Mouse (Mus musculus): ENCODE data around the gene Agt. TPM values are rescaled to one million over a fixed set of nuclear protein-coding genes. Genes with fewer than 3 reads are reported as not detected.

Agt gene
- 10 to 100 TPM; 13.2 to 14.8 TPM for total RNA-seq (2021)
- long read RNA-seq, experiment 1, transcript Agt-201 (5 exons, 1,891 nt) = major isoform, 16 of 23 reads
- long read RNA-seq, experiment 1, partial matches to known transcripts = 4 of 23 reads
- long read RNA-seq, experiment 1, other reads (novel, unspliced or antisense) = 3 of 23 reads
- long read RNA-seq, experiment 2, transcript Agt-201 (5 exons, 1,891 nt) = major isoform, 10 of 11 reads
- long read RNA-seq, experiment 2, partial matches to known transcripts = 0 of 11 reads
- long read RNA-seq, experiment 2, other reads (novel, unspliced or antisense) = 1 of 11 reads

DNA sequence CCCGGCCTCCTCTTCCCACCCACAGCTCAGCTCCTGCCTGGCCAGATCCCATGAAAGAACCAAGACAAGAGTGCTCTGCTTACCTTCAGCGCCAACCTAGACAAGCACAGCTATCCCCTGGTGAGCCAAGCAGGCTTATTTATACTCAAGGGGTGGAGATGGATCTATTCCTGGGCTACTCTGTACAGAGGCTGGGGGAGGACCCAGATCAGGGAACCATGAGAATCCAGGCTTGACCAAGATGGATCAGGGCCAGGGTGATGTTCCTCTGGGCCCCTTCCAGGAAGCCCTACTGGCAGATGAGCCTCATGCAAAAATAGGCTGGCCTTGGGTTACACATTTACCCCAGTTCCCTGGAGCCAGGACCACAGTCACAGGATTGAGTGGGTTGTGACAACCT is at the start of gene Agt:
Gene Agt (minus strand): TSS at position 114 of the 400 bp plus-strand sequence.
- peak; percentile 29 to 56 for DNase-seq (ENCODE audit: low spot score in 2 of 2)

DNA sequence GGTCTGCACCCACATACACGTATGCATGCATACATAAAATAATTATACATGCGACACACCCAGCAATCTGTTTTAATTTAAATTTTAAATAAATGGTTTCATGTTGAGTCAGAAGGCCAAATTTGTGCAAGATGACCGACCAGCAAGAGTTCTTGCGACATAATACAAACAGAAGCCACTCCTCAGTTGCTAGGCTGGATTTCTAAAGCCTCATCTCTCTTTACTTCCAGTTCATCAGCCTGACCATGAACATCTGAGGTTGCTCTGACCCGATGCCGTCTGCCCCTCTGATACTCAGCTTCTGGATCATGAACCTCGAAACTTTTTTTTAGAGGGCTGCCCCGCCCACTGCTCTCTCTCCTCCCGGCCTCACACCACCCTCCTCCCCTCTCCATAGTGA is 48.7 kb upstream of the Agt start:
- no peak for DNase-seq (ENCODE audit: low spot score in 2 of 2)

DNA sequence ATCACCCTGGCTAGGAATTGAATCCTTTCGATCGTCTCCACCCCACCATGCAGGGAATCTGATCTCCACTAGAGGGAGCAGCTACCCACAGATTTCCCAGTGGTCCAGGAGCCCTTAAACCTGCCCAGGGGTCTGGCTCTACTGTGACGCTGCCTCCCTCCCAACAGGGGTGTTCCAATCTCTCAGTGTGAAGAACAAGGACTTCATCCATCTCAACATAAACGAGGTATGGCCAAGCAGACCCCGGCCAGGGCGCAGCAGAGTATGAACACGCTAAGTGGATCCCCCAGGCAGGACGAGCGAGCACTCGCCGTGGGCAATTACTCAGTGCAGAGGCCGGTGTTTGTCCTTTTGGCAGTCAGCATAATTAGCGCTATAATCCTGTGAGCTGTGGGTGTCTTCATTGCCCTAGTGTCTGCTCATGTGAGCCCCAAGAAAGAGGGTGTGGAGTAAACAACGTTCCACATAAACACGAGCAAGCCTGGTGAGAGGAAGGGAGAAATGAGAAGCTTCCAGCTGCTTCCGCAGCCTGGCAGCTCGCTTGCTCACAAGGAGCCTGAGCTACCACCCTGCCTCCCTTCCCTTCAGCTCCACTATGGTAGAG is 47.9 kb upstream of the Agt start:
- DNase-seq (ENCODE audit: low spot score in 2 of 2) = peak; percentile 87

DNA sequence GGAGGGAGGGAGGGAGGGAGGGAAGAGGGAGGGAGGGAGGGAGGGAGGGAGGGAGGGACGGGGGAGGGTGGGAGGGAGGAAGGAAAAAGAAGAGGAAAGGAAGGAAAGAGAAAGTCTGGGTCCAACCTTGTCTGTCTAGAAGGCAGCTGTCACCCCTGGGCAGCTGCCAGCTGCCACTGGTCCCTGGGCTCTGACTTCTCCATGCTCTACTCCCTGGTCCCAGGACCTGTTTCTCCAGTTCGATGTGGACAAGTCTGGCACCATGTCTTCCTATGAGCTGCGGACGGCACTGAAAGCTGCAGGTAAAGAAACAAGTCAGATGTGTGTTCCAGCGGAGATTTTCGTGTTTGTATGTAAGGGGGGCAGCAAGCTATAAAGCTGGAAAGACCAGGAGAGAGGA is 44.8 kb upstream of the Agt start:
- DNase-seq (ENCODE audit: low spot score in 2 of 2) = no peak

DNA sequence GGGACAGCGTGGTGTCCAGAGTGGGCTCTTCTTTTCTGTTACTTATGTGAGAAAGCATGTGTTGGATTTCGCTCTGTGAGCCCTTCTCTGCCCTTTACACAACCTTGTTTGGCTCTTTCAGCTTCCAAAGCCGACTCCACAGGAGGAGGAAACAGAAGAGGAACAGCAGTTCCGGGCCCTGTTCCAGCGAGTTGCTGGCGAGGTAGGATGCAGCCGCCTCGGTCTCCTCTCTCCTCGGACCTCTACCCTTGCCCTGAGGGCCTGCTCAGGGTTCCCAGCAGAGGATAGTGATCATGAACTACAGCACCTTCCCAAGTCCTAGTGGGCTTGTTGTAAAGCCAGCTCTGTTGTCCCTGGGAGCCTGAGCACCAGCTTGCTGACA is 39.5 kb upstream of the Agt start:
- no peak for DNase-seq (ENCODE audit: low spot score in 2 of 2)

DNA sequence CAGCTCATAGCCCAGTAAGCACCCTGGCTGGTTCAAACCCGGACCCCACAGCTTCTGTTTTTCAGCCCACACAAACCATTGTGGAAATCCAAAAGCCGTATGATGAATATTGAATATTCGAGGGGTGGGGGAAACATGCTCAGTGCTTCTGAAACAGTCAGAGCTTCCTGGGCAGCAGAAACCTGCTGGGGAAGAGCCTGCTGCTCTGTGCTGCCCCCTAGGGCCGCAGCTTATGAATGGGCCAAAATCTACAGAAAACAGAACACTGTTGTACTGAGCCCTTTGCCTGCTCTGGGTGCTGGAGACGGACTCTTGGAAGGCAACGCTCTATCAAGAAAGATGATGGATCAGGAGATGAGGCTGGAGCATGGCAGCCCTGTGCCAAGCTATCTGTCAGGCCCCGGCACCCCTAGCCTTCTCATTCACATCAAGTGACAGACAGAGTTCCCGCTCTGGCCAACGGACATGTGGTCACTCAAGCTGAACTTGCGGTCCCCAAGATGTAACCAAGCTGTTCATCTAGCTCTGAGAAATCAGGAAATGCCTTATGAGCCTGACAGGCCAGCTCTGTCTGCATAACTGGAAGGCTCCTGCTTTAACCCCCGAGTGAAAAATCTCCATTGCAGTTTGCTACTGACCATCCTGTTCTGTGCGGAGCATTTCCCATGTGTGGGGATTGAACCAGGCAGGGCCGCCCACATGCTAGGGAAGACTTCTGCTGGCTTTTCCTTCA is 38.9 kb upstream of the Agt start:
- no peak for DNase-seq (ENCODE audit: low spot score in 2 of 2)

DNA sequence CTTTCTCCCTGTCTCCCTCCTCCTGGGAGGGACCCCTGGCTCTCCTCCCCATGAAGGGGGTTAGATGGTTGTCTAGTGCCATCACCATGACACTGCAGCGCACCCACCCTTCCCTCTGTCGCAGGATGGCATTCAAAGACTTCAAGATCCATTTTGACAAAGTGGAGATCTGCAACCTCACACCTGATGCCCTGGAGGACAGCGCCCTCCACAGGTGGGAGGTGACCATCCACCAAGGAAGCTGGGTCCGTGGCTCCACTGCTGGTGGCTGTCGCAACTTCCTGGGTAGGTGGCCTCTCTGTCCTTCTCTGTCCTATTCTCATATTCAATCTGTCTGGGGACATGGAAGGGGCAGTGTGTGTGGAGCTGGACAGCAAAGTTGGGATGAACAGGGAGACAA is 34.6 kb upstream of the Agt start:
- DNase-seq (ENCODE audit: low spot score in 2 of 2) = no peak

DNA sequence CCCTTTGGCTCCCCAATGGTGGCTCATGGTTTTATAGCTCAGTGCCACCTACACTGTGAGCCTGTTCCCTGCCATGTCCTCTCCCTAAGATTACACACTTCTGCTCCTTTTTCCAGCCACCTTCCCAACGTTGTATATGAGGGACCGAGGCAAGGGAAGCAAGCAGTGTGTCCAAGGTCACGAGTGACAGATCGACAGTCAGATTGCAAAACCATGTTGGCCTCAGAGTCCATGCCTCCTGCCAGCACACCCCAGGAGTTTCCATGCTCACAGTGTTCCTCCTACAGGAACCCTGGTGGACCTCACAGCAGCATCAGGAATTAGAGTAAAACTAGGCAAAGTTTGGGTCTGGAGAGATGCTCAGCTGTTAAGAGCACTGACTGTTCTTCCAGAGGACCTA is 19.9 kb upstream of the Agt start:
- DNase-seq (ENCODE audit: low spot score in 2 of 2) = no peak

DNA sequence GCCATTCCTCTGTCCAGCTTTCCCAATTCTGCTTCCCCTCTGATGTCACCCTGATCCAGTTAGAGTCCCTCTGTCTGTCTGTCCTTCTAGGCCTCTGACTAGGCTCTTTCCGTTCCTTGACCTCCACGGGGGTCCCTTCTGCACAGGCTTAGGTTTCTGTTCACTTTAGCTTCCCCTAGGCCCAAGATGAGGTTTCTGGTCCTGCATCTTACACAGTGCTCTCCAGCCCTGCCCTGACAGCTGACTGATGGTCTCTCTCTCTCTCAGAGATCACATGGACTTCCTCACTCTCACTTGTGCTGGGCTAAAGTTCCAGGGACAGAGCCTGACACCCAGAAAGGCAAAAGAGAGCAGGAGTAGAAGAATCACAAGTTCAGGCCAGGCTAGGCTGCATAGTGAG is 17.1 kb upstream of the Agt start:
- no peak for DNase-seq (ENCODE audit: low spot score in 2 of 2)

DNA sequence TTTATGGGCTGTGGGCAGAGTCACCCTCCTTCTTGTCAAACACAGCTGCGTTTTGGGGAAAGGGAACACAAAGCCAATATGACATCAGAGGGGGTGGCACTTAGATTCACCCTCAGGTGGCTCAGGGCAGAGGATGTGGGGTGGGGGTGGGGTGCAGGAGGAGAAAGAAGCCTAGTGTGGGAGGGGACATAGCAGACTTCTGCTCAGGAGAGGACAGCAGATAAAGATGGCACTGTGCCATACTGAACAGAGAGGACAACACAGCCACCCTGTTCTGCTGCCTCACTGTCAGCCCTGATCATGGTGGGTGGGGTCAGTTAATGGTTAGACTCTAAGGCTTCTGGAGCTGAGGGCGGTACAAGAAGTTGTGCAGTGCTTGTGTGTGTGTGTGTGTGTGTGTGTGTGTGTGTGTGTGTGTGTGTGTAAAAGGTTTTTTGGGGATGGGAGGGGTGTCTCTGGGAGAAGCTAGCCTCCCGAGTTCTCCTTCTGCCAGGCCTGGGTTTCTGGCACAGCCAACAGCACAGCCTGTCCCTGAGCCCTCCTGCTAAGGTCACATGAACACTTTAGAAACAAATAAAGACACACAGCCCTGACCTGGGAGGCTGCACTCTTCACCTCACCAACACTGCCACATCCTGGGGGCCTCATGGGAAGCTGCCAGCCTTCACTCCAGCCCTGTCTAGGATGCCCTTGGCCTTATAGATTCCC is 16.4 kb upstream of the Agt start:
- no peak for DNase-seq (ENCODE audit: low spot score in 2 of 2)

DNA sequence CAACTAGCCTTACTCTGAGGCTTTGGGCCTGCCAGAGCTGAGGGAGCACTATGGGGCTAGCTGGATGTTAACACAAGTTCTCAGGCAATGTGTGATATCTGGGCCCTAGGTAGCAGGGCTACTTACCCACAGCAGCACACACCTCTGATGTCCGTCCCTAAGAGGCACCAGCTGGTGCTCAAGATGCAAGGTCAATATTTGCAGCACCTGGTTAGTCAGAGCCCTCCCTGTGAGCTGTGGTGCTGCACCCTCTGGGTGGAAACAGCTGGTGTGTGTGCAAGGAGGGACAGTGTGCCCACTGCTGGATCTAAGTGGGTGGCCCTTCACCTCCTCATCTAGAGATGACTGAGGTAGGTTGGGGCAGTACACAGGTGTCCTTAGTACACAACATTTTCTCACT is 7.2 kb upstream of the Agt start:
- DNase-seq (ENCODE audit: low spot score in 2 of 2) = no peak

DNA sequence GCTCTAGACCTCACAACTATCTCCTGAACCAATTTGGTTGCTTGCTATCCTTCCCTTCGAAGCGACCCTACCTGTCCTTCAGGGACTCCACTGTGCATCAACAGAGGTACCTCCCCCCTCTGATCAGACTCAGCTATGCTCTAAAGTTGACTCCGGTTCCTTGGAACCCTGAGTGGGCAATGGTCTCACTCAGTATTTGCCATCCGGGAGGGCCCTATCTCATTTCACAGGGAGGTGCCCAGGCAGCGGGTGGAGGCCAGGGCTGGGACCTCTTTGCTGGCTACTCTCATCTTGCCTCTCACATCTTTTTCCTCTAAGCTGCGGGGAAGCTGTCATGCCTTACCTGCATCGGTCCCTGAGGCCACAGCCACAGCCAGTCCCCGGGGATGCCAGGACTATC is 6.3 kb upstream of the Agt start, which contains the start of gene Capn9:
Gene Capn9 (plus strand): TSS at position 301 of the 400 bp plus-strand sequence.
- DNase-seq (ENCODE audit: low spot score in 2 of 2) = no peak

DNA sequence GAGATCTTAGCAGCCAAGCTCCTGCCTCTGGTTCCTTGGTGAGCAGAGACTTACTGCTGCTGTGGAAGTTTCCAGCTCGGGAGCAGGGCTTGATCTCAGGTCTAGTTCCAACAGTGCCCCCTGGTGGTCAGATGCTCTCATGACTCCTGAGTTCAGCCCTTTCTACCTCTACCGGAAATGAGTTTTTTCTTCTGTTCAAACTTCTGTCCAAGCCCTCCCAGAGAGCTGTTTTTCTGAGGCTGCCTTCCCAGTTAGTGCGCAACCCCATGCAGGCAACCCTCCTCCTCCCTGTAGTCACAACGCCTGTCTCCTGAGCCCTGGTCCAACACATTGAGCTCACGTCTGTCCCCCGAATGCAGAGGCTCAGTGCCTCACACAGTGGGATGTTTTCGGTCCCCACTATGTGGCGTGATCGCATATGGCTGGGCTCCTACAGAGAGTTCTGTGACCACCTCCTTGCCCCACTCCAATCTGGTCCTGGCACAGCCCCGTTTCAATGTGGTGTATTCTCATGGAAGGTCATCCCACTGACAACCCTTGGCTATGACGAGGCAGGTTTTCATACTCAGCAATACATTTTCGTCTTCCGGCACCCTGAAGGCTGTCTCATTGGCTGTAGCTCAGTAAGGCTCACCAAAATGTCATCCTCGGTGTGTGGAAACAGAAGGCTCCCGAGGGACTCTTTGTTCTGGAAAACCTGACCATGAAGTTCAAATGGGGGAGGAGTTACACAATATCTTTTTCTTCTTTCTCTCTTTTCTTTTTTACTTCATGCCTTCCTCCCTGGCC is 4.2 kb upstream of the Agt start:
- peak; percentile 93 to 96 for DNase-seq (ENCODE audit: low spot score in 2 of 2)

DNA sequence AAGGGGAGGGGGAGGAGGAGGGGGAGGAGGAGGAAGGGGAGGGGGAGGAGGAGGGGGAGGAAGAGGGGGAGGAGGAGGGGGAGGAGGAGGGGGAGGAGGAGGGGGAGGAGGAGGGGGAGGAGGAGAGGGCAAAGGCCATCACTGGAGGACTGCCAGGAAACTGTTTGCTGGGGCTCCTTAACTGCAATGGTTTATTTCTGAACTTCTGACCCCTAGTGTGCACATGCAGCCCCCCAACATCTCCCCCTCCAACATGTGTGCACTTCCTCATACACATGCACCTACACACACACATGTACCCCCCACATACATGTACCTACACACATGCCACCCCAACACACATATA is 2.9 kb upstream of the Agt start:
- DNase-seq (ENCODE audit: low spot score in 2 of 2) = no peak

DNA sequence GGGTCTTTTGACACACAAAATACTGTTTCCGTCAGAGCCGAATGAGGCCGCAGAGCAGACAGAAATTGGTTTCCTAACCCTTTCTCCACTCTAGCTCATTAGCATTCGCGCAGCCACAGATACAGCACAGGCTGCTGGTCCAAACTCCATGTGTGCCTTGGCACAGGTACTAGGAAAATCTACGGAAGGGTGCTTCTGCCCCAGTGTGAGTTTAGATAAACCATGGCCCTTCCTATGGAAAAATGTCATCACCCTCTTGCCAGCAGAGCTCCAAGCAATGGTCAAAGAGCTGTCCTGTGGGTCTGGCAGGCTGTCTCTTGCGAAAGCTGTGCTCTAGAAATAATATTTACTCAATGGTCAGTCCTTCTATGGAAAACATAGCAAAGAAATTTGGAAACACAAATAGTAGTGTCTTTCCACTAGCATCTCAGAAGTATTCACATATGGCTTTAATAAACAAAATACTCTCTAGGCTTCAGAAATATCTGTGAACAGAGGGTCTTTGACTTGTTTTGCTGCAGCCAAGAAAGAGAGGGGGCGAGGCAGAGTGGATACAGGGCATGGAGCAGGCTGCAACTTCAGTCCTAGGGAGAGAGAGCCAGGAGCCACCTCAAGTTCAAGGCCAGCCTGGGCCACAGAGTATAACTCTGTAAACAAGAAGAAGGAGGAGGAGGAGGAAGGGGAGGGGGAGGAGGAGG is 2.4 kb upstream of the Agt start:
- DNase-seq (ENCODE audit: low spot score in 2 of 2) = no peak

DNA sequence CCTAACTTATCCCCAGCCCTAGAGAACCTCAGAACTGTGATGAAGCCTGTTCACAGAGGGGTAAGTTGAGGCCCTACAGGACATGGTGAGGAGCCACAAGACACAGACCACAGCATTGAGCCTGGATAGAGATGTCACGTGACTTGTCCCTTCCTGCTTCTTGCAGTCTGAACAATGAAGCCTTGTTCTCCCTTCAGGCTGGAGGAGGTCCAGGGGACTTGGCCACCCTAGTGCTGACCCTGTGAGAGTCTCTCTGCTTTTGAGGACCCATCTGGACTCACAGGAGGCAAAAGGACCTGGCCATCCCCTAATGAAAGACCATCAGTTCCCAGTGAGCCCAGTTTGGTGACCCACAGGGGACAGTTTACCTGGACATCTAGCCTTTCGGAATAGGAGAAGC is 406 bp downstream of the Agt start:
- no peak for DNase-seq (ENCODE audit: low spot score in 2 of 2)

DNA sequence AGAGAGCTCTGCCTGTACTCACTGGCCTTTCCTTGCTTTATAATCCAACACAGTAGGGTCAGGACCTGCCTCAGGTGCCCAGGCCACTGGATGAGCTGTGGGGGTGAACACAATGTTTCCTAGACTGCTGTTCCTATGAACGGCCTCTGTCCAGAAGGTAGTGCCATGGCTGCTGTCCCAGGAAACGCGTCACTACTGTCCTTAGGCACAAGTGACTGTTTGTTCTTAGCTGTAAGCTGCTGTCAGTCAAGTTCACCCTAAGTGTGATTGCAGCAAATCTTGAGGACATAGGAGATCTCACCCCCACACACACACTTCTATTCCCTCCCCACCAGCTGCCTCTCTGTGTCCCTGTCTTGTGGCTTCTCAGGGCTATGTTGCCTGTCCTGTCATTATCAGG is 1.9 kb downstream of the Agt start:
- no peak for DNase-seq (ENCODE audit: low spot score in 2 of 2)

DNA sequence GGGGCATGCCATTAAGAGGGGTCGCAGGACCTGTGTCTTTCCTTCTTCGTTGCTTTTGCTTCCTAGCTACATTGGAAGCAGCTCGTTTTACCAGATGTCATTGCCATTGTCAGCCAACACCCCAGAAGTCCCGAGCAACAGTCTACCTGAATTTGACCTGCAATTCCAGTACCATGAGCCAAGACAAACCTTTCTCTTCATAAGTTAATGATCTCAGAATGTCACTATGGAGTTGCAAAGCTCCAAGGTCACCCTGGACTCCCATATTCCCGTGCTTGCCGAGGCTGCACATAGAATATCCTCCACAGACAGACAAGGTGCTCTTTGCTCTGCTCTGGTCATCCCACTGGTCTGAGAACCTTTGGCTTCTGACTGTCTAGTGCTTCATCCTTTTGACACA is 2.4 kb downstream of the Agt start:
- no peak for DNase-seq (ENCODE audit: low spot score in 2 of 2)

DNA sequence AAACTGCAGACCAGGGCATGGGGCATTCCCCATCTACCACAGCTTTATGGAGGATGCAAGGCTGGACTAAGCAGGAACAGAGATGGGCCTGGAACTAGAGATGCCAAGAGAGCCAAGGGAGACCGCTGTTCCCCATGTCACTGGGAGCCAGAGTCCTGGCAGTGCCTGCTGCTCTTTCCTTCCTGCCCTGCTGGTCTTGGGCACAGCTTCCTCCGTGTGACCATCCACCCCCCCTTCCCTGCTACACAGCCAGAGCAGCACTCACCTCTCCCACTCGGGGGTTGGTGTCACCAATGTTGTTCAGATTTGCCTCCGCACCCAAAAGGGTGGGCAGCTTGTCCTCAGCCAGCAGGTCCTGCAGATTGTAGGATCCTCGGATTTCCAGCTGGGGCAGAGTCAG is 12.0 kb downstream of the Agt start:
- no peak for DNase-seq (ENCODE audit: low spot score in 2 of 2)

DNA sequence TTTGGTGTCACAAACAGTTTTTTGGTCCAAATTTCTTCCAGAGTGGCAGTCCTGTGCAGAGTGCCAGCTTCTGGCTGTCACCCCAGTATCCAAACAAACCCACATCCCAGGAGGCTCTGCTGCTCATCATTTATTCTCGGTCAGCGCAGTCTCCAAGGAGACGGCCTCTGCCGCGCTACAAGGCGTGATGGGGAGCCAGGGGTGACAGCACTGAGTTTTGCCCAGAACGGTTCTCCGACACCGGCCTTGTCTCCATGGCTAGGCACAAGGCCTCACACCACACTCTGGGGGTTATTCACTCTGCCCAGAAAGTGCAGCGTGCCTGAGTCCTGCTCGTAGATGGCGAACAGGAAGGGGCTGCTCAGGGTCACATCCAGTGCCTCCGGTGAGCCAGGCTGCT is 12.8 kb downstream of the Agt start:
- DNase-seq (ENCODE audit: low spot score in 2 of 2) = peak; percentile 47 to 49

DNA sequence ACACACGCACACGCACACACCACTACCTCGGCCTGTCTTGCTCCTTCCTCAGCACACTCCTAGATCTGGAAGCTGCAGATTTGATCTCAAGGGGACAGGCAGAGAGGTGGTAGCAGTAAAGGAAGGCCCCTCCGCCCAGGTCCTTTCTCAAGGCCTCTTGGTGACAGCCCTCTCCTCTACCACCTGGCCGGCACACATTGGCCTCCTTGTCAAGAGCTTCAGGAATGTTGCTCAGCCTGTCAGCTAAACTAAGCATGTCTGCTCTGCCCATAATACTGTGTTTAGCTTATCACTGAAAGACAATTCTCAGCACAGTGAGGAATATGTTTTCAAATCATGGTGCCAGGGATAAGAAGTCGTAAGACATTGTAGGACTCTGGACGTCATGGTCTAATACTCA is 13.3 kb downstream of the Agt start:
- no peak for DNase-seq (ENCODE audit: low spot score in 2 of 2)

Data from left cerebral cortex, adult 18-20 months (tissue).